Mouse (Mus musculus) heart, postnatal 0 days (tissue): ENCODE results near the gene Dmtf1. TPM values are rescaled to one million over a fixed set of nuclear protein-coding genes. Genes with fewer than 3 reads are reported as not detected.

Experiments used
- ATAC-seq: fragments of 200-750 bp; cut with Nextera tagmentation; 2 replicates; pipeline ENCODE4 v1.8.0; 2017; ENCODE audit warnings: low read depth, moderate number of reproducible peaks, moderate library complexity; ENCODE audit not compliant: insufficient read depth
- DNase-seq: peaks from one replicate; pipeline ENCODE4 v3.0.0-alpha.2; 2016; ENCODE audit warnings: low spot score
- H3K27ac ChIP-seq: fragments of 300-500 bp; sonication (generic); 2 replicates; pipeline ENCODE4 v1.5.1; 2014; ENCODE audit warnings: low read depth, mild to moderate bottlenecking
- H3K27me3 ChIP-seq: fragments of 300-500 bp; sonication (generic); 2 replicates; pipeline ENCODE4 v1.6.1; 2014; ENCODE audit warnings: low read length, mixed read lengths; ENCODE audit not compliant: control insufficient read depth, insufficient read depth
- H3K36me3 ChIP-seq: fragments of 300-500 bp; sonication (generic); replicated peaks from 2 replicates; pipeline ENCODE4 v1.6.1; 2014; ENCODE audit warnings: low read length, mixed read lengths; ENCODE audit not compliant: control insufficient read depth, insufficient read depth
- H3K4me1 ChIP-seq: fragments of 300-500 bp; sonication (generic); 2 replicates; pipeline ENCODE4 v1.6.1; 2014; ENCODE audit warnings: antibody characterized with exemption; ENCODE audit not compliant: control insufficient read depth, insufficient read depth
- H3K4me2 ChIP-seq: fragments of 300-500 bp; sonication (generic); 2 replicates; pipeline ENCODE4 v1.6.1; 2014; ENCODE audit warnings: low read depth, mild to moderate bottlenecking, low read length, moderate library complexity
- H3K4me3 ChIP-seq: fragments of 300-500 bp; sonication (generic); 2 replicates; pipeline ENCODE4 v1.5.1; 2014; ENCODE audit warnings: low read depth, low read length
- H3K9ac ChIP-seq: fragments of 300-500 bp; sonication (generic); replicated peaks from 2 replicates; pipeline ENCODE4 v1.6.1; 2014; ENCODE audit warnings: low read depth, low read length, mixed read lengths
- H3K9me3 ChIP-seq: fragments of 300-500 bp; sonication (generic); replicated peaks from 2 replicates; pipeline ENCODE4 v1.6.1; 2016; ENCODE audit warnings: low read length; ENCODE audit not compliant: control insufficient read depth
- CTCF ChIP-seq: IDR thresholded peaks from 2 replicates; pipeline ENCODE4 v1.5.1; 2016; ENCODE audit warnings: antibody characterized with exemption, control low read depth, low read depth
- EP300 ChIP-seq: IDR thresholded peaks from 2 replicates; pipeline ENCODE4 v1.6.1; 2016; ENCODE audit warnings: antibody characterized with exemption, low read depth
- WGBS: fragments of 180-500 bp; shearing (Covaris S2); extraction: QIAGEN DNeasy Blood & Tissue Kit; methylation state at CpG from one replicate; pipeline ENCODE4 v1.1.7; 2014; 5-methylcytosine and 5-hydroxymethylcytosine counted together
- polyA plus RNA-seq: library from polyadenylated mRNA; unstranded; fragments of >200 nt; fragmentation: Nextera tagmentation; extraction: Ambion mirVana; gene quantifications from 2 replicates; pipeline ENCODE4 v1.2.1, GENCODE M21; 2015
- total RNA-seq: library from RNA; depleted of rRNA; stranded (reverse); fragments of >200 nt; gene quantifications from 2 replicates; pipeline ENCODE4 v1.2.3, GENCODE M21; 2014; ENCODE audit warnings: low replicate concordance

The Dmtf1 gene
- total and polyA plus RNA-seq, 2 experiments from 2014 or later, result 12.5 to 22.2 TPM

DNA sequence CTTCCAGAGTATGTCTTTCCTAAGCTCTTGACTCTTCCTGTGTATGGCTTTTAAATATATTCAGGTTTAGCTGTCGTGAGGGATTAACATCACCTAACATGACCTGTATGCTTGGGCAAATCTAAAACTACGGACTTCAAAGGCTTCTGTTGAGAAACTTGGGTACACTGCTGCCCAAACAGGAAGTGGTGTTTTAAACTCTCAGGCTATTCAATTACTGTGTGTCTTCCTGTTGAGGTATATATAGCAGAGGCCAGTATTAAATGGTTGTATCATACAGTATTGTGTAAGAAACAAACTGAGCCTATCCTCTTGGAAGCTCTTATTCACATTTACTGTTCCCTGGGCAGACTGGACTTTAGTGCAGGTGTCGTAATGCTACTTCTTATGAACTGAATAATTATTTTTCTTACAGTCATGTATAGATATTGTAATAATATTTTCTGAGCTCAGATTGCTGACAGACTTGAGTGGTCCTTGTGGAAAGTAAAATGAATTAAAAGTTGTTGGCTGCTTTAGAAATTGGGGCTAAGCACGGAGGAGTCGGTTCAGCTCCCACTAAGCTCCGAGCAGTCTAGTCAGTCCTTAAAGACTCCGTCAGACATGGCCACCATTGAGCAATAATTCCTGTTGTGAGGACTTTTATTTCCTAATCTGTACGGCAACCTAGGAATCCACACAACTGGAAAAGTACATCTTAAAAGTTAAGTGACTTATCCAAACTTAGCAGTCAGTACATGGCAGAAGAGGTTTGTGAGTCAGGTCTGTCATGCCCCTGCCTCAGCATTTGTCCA, 54.1 kb downstream of the Dmtf1 start:
- peak; percentile 2 for DNase-seq
- Histone ChIP-seq H3K4me1 (no peaks in the 10 kb centered on the region), H3K4me2 (no peak overlapping the region), H3K9me3 (no peaks in the 10 kb centered on the region), H3K9ac (no peak overlapping the region), H3K27ac (no peak overlapping the region), H3K36me3 (no peaks in the 10 kb centered on the region), H3K27me3 (peaks cover 2% of the 10 kb centered on the region; the same call in 1 of the 2 replicates), H3K4me3 (no peak overlapping the region)
- 77% methylated on average over 8 of the region's 8 CpGs for WGBS
- TF ChIP-seq EP300 (no peak), CTCF (no peak)
- ATAC-seq, result no peak

DNA sequence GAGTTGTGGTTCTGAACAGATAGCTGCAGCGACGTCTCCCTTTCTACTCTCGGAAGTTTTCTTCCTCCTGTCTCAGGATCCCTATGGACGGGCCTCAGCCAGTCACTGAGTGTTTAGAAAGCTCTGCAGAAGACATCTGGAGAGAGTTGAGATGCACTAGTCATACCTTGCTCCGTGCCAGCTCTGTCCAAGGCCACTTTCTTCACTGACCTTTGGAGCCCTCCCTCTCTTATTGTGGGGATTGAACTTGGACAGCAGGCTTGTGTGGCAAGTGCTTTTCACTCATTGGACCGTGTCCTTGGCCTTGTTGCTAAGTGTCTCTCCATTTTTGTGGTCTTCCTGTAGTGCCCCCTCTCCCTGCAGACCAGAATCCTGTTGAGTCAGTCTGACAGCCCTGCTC, 54.8 kb downstream of the Dmtf1 start:
- no peak for ATAC-seq

DNA sequence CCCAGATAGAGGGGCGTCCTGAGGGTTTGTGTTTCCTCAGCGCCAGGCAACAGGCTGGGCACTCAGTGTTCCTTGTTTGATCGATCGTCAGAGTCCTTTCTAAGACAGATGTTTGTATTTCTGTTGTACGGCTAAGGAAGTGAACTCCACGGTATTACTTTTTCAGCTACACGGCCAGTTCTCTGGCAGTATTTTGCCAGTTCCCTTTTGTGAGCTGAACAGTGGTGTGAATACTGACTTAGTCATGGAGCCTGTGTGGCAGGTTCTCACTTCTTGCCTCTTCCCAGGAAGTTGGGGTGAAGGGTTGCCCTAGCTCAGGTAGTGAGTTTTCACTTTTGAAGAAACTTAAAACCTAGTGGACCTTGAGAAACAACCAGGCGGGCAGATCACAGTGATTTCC, 57.6 kb downstream of the Dmtf1 start:
- H3K9ac ChIP-seq, result no peak overlapping the region
- TF ChIP-seq CTCF, result no peak

More for the DNA sequence above, 54.8 kb downstream of the Dmtf1 start:
- Histone ChIP-seq H3K4me3 (no peak overlapping the region), H3K4me1 (no peaks in the 10 kb centered on the region), H3K4me2 (no peak overlapping the region), H3K27ac (no peak overlapping the region), H3K27me3 (peaks cover 9% of the 10 kb centered on the region; the same call in 1 of the 2 replicates), H3K36me3 (no peaks in the 10 kb centered on the region), H3K9ac (no peak overlapping the region), H3K9me3 (no peaks in the 10 kb centered on the region)
- TF ChIP-seq EP300, result no peak
- peak; percentile 1 for DNase-seq
- 76% methylated on average over 6 of the region's 6 CpGs for WGBS

GRCm38 (mm10) chr5:9102696-9103095, 58.9 kb downstream of the Dmtf1 start:
- Histone ChIP-seq H3K4me3 (no peak overlapping the region), H3K9me3 (no peaks in the 10 kb centered on the region), H3K4me1 (peaks cover 5% of the 10 kb centered on the region; the same call in 1 of the 2 replicates), H3K27ac (no peak overlapping the region), H3K27me3 (peaks cover 12% of the 10 kb centered on the region; the same call in 1 of the 2 replicates), H3K36me3 (no peaks in the 10 kb centered on the region), H3K9ac (no peak overlapping the region), H3K4me2 (no peak overlapping the region)
- 81% methylated on average over 2 of the region's 2 CpGs for WGBS
- DNase-seq, result no peak
- TF ChIP-seq CTCF (no peak), EP300 (no peak)
- ATAC-seq, result no peak

More for the DNA sequence above, 57.6 kb downstream of the Dmtf1 start:
- no peak for ATAC-seq
- peak; percentile 1 for DNase-seq
- no peaks in the 10 kb centered on the region for H3K36me3 ChIP-seq
- no peak overlapping the region for H3K4me2 ChIP-seq
- H3K9me3 ChIP-seq, result no peaks in the 10 kb centered on the region
- H3K4me3 ChIP-seq, result no peak overlapping the region
- H3K27me3 ChIP-seq, result peaks cover 12% of the 10 kb centered on the region; the same call in 1 of the 2 replicates
- no peak overlapping the region for H3K27ac ChIP-seq
- H3K4me1 ChIP-seq, result peaks cover 5% of the 10 kb centered on the region; the same call in 1 of the 2 replicates
- 87% methylated on average over 8 of the region's 8 CpGs for WGBS

- Histone ChIP-seq H3K4me3 (peak overlapping the region; percentile 93), H3K27ac (peak overlapping the region; percentile 73), H3K36me3 (no peaks in the 10 kb centered on the region), H3K4me2 (peak overlapping the region; percentile 97), H3K9ac (peak overlapping the region; percentile 78), H3K4me1 (peaks cover 5% of the 10 kb centered on the region; the same call in 1 of the 2 replicates), H3K27me3 (peaks cover 12% of the 10 kb centered on the region; the same call in 1 of the 2 replicates), H3K9me3 (peaks cover 5% of the 10 kb centered on the region)
- ATAC-seq (peak; percentile 76), DNase-seq (peak; percentile 20)
- TF ChIP-seq CTCF, result no peak
- TF ChIP-seq EP300, result no peak
- 1% methylated on average over 67 of the region's 83 CpGs for WGBS
These were observed 60.5 kb downstream of the Dmtf1 start for GRCm38 (mm10) chr5:9100849-9101801.
